Mouse (Mus musculus) embryo, embryonic 11.5 days (tissue): ENCODE measurements around the gene Lpar1.
"Not testable (repeated sequence)": the region's sequence is repeated elsewhere in the genome, so short reads cannot be mapped to it uniquely, and the experiment has no call there.

ENCODE experiments used
- DNase-seq: peaks from one replicate; pipeline ENCODE4 v3.0.0-alpha.2; 2012; ENCODE audit warnings: low read depth, low spot score

Gene Lpar1

DNA sequence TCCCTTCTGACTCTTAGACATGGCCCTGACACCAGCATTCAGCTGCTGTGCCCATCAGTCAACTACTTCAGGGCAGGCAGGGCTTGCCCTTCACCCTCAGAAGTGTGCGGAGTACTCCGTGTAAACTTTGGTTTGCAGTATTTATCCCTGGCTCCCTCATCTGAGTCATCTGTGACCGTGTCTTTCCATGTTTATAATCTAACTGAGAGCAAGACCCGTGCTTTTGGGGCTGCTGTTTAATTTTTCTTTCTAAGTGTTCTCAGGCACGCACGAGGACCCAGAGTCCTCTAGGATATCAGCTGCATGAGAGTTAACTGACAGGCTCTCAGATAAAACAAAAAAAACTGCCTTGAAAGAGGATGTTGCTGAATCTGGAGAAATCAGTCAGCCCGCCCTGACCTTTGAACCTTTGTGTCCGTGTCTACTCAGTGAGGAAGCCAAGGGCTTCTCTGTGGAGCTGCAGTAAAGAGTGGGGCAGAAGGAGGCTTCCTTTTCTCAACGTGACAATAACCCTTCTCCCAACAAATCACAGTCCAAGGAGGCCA lies 7.7 kb downstream of the Lpar1 start:
- no peak for DNase-seq

DNA sequence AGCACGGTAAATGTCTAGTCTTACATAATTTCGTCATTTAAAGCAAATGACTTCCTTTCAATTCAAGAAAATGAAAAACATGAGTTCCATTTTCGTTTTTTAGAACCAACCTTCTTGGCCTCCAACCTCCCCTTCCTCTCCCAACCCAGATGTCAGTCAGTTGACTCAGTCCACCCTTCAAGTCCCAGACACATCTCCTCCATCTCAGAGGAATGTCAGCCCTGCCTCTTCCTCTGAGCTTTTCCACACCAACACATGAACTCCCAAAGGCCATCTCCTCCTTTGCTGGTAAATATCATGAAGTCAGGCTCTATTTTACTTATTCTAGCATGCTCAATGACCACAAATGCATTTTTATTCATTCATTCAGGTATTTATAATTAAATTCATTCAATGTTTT lies 10.5 kb downstream of the Lpar1 start:
- DNase-seq: no peak

DNA sequence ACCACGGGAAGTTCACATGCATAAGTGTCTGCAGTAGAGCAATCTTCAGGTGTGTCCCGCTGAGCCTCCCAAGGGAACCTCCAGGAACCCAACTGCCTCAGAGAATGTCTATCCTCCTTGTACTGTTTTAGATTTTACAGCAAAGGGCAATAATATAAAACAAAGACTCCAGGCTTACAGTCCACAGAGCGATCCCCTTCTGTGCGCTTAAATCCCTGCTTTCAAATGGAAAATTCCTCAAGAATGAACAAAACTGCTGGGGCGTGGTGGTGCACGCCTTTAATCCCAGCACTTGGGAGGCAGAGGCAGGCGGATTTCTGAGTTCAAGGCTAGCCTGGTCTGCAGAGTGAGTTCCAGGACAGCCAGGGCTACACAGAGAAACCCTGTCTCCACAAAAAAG lies 11.0 kb downstream of the Lpar1 start:
- DNase-seq: not testable (repeated sequence)

DNA sequence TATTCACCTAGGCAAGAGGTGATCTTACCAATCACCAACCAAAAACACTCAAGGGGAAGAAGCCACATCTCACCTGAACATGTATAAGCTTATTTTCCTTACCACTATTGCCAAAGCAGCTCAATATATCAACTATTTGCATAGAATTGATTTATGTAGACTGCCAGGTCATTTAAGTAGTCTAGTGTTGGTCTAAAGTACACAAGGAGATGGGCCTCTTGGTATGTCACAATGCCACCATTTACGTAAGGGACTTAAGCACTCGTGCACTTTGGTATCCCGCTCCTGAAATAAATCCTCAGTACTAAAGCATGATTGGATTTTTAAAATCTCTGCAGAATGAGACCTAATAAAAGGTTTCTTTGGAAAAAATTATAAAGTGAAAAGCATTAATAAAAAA lies 12.9 kb downstream of the Lpar1 start:
- no peak for DNase-seq

DNA sequence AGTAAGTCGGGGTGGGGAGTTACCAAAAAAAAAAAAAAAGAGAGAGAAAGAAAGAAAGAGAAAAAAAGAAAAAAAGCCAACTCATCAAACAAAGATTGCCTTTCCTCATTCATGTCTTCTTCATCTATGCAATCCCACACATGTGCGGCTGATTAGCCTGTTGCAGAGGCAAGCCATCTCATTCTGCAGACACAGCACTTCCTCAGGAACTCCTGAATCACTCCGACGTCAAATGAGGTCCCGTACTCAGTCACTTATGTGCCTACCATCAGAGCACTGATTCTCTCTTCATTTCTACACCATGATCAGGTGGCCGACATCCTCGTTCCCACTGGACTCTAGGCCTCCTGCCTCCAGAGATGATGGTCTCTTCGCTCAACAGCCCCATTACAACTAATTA lies 13.3 kb downstream of the Lpar1 start:
- no peak for DNase-seq

DNA sequence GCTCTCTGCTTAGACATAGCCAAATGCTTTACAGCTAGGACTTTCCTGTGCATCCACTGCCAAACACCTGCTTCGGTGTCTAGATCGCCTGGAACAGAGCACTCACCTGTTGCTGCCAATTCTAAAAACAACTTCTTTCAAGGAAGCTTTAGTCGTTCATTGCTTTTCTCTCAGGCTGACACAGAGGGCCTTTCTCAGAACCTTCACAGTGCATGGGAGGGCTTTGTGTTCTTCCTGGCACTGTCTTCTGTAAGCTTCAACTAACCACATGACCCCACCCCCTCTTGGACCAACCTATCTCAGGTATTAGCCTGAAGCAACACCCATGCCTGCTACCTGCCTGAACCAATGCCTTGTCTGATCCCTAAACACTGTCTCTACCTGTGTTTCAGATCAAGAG lies 15.0 kb downstream of the Lpar1 start:
- no peak for DNase-seq

DNA sequence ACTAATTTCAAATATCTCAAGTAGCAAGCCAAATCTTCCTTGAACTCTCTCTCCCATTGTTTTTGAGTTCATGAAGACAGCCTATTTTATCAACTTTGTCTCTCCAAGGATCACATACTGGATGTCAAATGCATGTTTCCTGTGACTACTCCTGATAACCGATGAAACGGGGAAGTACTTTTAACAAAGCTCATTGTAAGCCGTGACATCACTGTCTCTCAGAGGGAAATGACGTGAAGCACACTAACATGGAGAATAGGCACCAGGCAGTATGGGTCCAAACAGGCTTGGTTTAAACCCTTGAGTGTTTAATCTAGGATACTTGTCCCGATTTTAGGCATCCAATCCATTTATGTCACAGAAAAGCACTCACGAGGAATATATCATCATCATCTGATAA lies 17.9 kb downstream of the Lpar1 start:
- DNase-seq: no peak

DNA sequence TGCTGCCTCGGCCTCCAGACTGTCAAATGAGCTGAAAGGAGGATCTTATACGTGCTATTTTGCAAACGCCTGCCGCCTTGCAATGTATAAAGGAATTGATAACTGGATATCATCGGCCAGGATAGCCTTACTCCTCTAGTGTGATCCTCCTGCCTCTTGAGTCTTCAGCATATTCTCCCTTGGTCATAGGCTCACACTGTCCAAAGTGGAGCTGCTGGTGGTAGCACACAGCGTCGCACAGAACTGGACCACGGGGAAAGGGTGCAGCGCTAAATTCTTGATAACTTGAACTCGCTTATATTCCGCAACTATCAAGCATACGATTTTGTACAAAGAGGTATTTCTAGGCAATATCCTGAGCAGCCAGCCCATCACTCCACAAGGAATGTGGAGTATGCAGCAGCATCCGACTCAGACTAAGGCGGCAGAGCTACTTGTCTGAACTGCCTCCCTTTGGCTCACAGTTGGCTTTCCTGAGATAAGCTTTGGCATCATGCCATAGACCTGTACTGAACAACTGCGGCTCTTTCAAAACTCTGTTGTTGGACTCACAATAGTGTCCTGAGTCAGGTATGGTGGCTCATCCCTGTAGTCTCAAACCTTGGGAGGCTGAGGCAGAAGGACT lies 18.9 kb downstream of the Lpar1 start:
- no peak for DNase-seq

DNA sequence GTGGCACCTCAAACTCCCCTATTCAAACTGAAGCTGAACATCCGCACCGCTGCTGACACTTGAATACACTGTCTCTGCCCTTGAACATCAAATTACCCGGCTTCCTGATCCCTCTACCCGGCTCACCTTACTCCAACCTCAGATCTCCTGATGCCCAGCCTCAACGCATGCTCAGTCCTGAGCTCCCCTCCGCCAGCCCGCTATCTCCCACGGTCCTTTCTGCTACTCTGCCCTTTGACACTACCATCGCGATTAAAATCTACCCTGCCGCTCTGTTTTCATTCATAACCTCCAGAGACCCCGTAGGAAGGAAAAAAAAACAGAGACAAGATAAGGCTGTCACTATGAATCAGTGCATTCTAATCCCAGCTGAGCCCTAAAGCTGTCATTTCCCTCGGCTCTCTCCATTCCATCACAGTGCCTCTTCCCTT lies 19.5 kb downstream of the Lpar1 start:
- no peak for DNase-seq

DNA sequence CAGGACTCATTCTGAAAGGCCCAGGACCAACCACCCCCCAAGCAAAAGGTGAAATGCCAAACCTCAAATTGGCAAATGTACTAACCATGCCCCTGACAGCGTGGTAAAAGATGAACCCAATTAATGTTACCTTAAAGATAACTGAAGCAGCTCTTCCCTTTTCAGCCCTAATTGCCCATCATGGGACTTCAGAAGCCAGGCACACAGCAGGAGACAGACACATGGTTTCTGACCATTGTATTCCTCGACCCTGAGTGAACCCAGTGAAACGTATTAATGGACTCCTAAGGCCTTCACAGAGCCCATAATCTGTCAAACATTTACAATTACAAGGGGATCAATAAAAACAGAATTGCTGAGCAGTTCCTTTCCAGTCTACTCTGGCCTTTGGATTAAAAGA lies 20.2 kb downstream of the Lpar1 start:
- no peak for DNase-seq

DNA sequence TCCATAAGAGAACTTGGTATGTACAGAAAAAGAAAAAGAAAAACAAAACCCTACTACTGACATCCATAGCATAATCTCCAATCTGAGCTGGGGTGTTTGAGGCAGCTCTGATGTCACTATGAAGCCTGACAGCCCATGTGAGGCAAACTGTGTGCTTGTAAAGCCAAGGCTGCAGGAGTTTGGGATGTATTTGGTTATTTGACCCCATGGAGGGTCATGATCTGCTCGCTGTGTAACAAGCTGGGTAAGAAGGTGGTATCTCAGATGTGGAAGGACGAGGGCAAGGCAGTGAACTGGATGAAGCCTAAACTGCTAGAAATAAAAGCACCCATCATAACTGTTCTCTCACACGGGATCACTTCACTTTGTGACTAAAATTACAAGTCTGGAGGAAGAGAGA lies 21.4 kb downstream of the Lpar1 start:
- no peak for DNase-seq

DNA sequence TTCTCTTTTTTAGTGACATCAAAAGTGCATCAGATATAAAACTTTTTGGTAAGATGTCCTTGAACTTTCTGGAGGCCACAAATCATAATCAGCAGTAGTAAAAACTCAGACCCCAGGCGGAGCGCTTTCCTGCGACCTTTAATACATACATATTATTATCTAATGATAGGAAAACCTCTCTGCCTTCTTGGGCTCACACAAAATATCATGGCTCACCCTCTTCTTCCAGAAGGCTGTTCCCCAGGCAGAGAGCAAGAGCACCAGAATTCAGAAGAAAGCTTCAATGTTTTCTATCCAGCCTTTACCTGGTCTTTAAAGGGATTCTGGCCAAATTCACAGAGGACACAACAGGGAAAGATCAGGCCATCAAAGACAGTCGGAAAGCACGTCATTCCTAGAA lies 23.0 kb downstream of the Lpar1 start:
- DNase-seq: no peak

DNA sequence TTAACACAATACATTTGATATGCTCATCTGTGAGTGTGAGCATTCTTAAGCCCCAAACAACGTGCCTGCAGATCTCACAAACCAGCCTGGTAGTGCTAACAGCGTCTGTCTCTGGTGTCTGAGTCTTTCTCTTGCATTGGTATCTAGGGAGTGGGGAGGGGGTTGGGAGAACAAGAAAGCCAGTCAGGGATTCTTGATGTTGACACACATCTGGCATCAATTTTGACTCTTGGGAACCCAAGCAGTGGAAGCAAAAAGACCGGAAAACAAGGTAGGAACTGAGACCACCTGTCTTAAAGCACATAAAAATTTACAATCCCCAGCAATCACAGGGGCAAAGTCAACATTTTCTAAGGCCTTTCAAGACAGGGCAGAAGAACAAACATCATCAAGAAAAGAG lies 23.4 kb downstream of the Lpar1 start:
- DNase-seq: peak; percentile 54

DNA sequence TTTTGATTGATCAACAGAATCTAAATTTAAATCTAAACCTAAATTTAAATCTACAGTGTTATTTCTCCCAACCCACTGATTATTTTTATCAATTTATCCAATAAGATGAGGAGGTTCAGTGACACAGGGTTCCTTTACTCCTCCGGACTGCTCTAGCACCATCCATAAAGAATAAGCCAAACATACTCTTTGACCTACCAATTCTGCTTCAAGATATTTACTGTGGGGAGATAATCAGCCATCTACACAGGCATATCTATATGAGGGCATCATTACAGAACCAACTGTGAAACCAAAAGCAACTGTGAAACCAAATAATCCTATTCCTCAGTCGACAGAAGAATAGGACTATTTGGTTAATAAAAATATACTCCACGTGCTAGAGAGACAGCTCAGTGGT lies 25.8 kb downstream of the Lpar1 start:
- no peak for DNase-seq

DNA sequence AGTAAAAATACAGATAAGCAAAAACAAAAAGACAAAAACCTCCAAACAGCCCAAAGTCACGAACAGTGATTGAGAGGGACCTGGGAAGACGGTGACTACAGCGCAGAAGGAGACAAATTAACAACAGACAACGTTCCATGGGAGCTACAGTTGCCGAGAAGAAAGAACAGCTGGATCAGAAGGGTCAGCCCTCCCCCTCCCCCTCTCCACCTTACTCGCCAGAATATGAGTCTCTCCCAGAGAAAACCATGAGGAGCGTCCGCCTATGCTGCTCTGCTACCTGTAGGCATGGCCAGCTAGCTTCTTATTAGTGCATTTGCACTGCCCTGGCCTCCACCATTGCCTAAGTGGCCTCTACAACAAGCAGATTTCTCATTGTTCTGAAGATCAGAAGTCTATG lies 32.6 kb downstream of the Lpar1 start:
- no peak for DNase-seq

DNA sequence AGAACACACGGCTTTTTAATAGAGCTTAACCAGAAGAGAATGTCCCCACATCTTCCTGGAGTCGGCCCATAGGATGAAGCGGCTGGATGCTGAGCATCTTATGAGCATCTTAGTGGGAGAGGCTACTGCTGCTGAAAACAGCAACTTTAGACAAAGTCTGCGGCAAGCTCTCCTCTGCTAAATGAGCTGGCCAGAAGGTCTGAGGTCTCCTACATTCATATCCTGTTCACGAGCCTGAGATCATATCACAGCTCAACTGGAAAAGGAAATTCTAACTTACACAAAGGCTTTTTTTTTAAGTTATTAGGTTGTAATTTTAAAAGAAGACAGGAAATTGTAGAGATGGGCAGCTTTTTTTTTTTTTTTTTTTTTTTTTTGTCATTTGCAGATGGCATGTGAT lies 33.2 kb downstream of the Lpar1 start:
- no peak for DNase-seq

DNA sequence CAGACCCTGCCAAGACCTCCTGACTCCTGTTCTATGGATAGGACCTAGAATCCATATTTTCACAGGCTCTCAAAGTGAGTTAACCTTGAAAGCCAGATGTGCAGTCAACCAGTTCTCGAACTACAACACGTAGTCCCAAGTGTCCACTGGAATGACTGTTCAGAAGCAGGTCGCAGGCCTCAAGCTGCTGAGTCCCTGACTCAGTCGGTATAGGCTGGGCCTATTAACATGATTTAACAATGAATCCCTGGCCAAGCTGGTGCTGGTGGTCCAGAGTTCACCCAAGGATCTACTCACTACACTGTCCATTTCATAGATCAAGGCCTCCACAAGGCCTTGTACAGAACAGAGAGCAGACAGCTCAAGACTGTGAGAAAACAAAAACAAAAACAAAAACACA lies 33.8 kb downstream of the Lpar1 start:
- no peak for DNase-seq

DNA sequence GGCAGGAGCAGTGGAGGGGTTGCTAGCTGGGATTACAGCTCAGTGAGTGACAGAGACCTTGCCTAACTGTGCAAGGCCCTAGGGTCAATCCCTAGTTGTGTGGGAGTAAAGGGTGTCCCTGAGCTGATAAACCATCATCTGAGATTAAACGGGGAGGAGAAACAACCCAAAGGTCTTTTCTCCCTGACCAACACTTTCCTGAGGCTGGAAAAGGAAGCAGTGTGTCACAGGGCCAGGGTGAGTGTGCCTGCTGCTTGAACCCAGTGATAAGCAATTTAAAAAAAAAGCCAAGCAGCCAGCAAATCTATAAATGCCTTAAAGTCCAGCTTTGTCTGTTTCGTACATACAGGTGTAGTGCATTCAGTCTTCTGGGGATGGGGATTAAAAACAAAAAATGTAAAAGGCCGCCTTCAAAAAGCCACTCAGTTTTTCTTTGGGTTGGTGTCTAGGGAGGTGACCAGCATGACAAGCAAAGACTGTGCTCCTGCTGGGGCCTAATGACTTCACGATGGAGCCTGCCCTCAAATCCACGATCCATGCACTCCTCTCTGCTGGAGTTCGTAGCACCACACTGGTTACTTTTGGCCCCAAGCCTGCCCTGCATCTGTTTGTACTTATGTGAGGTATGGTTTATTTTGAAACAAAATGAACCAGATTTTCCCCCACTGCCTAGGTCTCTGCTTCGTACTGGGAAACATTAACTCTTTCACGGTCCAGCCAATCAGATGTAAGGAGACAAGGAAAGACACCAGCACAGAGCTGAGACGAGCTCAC lies 35.3 kb downstream of the Lpar1 start:
- DNase-seq: peak; percentile 40

DNA sequence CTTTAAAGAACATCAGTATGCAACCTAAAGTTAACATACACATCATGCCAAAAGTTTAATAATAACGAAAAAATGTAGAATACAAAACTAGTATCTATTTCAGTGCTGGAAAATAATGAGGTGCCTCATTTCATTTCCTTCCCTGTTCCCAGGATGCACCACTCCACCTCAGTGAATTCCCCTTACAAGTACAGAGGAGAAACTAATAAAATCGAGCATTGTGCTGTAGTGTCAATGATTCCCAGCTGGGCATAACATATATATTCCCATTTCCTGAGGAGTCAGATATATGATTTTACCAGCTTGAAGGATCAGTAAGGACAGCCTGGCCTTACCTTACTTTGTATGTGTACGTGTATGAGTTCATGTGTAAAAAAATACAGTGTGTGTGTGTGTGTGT lies 36.9 kb downstream of the Lpar1 start:
- DNase-seq: no peak

DNA sequence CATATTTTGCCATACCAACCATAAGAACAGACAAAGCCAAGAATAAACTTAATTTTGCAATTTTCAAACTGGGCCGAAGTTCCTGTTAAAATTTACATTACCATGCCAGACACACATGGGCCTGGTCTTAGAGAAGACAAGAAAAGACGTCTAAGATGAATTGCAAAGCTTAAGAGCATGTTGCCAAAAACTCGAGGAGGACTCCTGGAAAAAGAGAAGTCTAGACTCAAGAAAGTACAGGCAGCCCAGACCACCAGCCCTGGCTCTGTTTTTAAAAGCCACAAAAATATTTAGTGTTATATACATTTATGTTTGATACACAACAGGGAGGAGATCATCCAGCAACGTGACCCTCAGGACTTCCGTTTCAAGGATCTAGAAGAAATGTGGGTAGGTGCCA lies 37.5 kb downstream of the Lpar1 start:
- no peak for DNase-seq

DNA sequence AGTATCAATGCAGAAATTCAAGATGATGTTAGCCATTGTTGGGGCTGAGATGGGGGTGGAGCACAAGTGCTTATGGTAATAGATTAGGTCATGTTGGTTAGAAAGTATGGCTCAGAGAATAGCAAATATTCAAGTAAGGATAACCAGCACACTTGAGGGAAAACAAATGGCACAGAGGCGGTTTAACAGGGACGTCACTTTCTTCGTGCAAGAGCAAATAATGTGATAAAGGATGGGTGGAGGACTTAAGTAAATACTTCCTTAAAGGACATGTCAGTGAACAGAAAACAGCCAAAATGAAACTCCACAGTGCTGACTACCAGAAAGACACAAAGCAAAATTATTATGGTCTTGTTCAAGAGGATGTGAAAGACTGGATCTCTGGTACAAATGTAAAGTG lies 42.1 kb downstream of the Lpar1 start:
- DNase-seq: no peak

DNA sequence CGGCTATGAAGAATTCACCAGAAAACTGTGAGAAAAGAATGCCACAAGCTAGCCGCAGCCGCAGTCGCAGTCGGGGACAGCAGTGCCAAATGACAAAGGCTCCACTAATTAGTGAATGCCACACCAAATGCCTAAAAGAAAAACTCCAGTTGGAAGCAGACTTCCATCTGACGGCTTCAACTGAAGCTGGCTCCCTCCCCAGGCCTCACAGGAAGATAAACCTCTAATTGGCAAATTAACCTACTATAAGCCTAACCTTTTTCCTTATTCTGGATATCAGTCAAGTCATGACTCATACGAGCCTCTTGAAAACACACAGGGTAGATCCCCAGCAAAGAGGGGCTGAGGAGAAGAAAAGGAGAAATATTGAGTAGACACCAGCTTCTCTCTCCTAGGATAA lies 44.9 kb downstream of the Lpar1 start:
- DNase-seq: no peak

DNA sequence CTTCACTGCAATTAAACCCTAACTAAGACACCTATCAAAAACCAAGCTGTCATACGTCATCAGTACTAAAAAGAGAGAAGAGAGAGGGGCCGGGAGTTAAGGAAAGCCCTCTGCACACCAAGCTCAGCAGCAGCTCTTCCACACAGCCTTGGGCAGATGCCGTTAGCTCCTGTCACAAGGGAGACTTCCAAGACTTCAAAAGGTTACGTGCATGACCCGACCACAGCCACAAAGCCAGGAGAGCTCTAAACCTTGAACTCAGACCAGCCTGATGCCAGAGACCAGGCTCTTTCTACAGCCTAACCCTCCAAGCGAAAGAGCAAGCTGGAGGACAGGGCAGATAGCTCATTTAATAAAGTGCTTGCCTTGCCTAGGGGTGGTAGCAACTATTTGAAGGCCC lies 46.2 kb downstream of the Lpar1 start:
- DNase-seq: no peak
